Mouse (Mus musculus) cortical plate, adult 2 months (tissue): ENCODE measurements around the gene Fam19a3.

Experiments used
- CTCF ChIP-seq: fragments of 200-500 bp; IDR thresholded peaks from 2 replicates; pipeline ENCODE4 v1.5.1; 2011; ENCODE audit warnings: mild to moderate bottlenecking, control low read depth, low read length; ENCODE audit not compliant: insufficient read depth; ENCODE audit errors: extremely low read depth
- POLR2A ChIP-seq: fragments of 200-500 bp; IDR thresholded peaks from 2 replicates; pipeline ENCODE4 v1.6.1; 2011; ENCODE audit warnings: mild to moderate bottlenecking, low read length, control low read depth; ENCODE audit not compliant: insufficient read depth; ENCODE audit errors: extremely low read depth

DNA sequence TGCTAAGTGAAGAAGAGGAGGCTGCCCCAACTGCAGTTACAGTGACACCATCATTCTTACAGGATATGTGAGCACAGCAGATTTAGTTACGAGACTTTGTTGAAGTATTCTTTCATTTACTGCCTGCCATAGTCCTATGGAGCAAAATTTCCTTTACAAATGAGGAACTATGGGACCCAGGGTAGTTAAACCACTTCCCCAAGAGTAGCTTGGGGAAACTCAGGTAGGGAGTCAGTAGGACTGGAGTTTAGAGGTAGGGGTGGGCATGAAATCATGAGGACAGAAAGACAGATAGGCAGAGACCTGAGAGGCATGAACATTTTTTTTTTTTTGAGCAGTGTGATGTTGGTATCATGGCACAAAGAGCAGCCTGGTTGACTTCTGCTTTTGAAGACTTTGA lies 37.8 kb downstream of the Fam19a3 start:
- TF ChIP-seq CTCF (no peak), POLR2A (no peak)
